Mouse (Mus musculus) forebrain, postnatal 0 days (tissue): ENCODE results near the gene Satb1. TPM values are rescaled to one million over a fixed set of nuclear protein-coding genes. Genes with fewer than 3 reads are reported as not detected.

Source experiments
- ATAC-seq: fragments of 200-750 bp; cut with Nextera tagmentation; 2 replicates; pipeline ENCODE4 v1.8.0; 2017; ENCODE audit warnings: mild to moderate bottlenecking, moderate library complexity
- DNase-seq: peaks from one replicate; pipeline ENCODE4 v3.0.0-alpha.2; 2015
- H3K27ac ChIP-seq: fragments of 300-500 bp; sonication (generic); 2 replicates; pipeline ENCODE4 v1.5.1; 2014; ENCODE audit warnings: low read depth, mild to moderate bottlenecking, antibody characterized with exemption, low read length, moderate library complexity, mixed read lengths
- H3K27me3 ChIP-seq: fragments of 300-500 bp; sonication (generic); 2 replicates; pipeline ENCODE4 v1.6.1; 2014; ENCODE audit warnings: mild to moderate bottlenecking, low read length, mixed read lengths; ENCODE audit not compliant: insufficient read depth
- H3K36me3 ChIP-seq: fragments of 300-500 bp; sonication (generic); 2 replicates; pipeline ENCODE4 v1.6.1; 2014; ENCODE audit warnings: mild to moderate bottlenecking, moderate library complexity; ENCODE audit not compliant: insufficient read depth
- H3K4me1 ChIP-seq: fragments of 300-500 bp; sonication (generic); 2 replicates; pipeline ENCODE4 v1.6.1; 2014; ENCODE audit warnings: antibody characterized with exemption; ENCODE audit not compliant: insufficient read depth
- H3K4me2 ChIP-seq: fragments of 300-500 bp; sonication (generic); 2 replicates; pipeline ENCODE4 v1.6.1; 2014; ENCODE audit warnings: low read depth, mild to moderate bottlenecking, moderate library complexity
- H3K4me3 ChIP-seq: fragments of 300-500 bp; sonication (generic); 2 replicates; pipeline ENCODE4 v1.5.1; 2014; ENCODE audit warnings: low read depth, low read length, mixed read lengths
- H3K9ac ChIP-seq: fragments of 300-500 bp; sonication (generic); 2 replicates; pipeline ENCODE4 v1.6.1; 2014; ENCODE audit warnings: mild to moderate bottlenecking
- H3K9me3 ChIP-seq: fragments of 300-500 bp; sonication (generic); 2 replicates; pipeline ENCODE4 v1.6.1; 2016; ENCODE audit warnings: low read length
- CTCF ChIP-seq: sonication (generic); IDR thresholded peaks from 2 replicates; pipeline ENCODE4 v1.5.1; 2016; ENCODE audit warnings: antibody characterized with exemption, control low read depth, low read depth
- WGBS: fragments of 180-500 bp; shearing (Covaris S2); extraction: QIAGEN DNeasy Blood & Tissue Kit; methylation state at CpG from one replicate; pipeline ENCODE4 v1.1.7; 2014; 5-methylcytosine and 5-hydroxymethylcytosine counted together
- polyA plus RNA-seq: library from polyadenylated mRNA; unstranded; fragments of >200 nt; fragmentation: Nextera tagmentation; extraction: Ambion mirVana; gene quantifications from 2 replicates; pipeline ENCODE4 v1.2.1, GENCODE M21; 2015
- total RNA-seq: library from RNA; depleted of rRNA; stranded (reverse); fragments of >200 nt; gene quantifications from 2 replicates; pipeline ENCODE4 v1.2.3, GENCODE M21; 2014

The Satb1 gene
- total and polyA plus RNA-seq, 2 experiments from 2014 or later = 26.8 to 48.5 TPM

- Histone ChIP-seq H3K4me3 (no peak overlapping the region), H3K9me3 (no peaks in the 10 kb centered on the region), H3K27me3 (no peaks in the 10 kb centered on the region), H3K9ac (no peak overlapping the region), H3K4me1 (no peaks in the 10 kb centered on the region), H3K36me3 (no peaks in the 10 kb centered on the region), H3K27ac (no peak overlapping the region), H3K4me2 (no peak overlapping the region)
- DNase-seq (no peak), ATAC-seq (no peak)
- 22% methylated on average over 2 of the region's 2 CpGs for WGBS
- TF ChIP-seq CTCF = no peak
These were observed 108.6 kb downstream of the Satb1 start for GRCm38 (mm10) chr17:51724486-51724885.

- Histone ChIP-seq H3K4me1 (no peaks in the 10 kb centered on the region), H3K27ac (no peak overlapping the region), H3K4me3 (no peak overlapping the region), H3K27me3 (no peaks in the 10 kb centered on the region), H3K36me3 (no peaks in the 10 kb centered on the region), H3K9me3 (no peaks in the 10 kb centered on the region), H3K9ac (no peak overlapping the region), H3K4me2 (no peak overlapping the region)
- WGBS = 36% methylated on average over 6 of the region's 6 CpGs
- DNase-seq = no peak
- no peak for ATAC-seq
- no peak for TF ChIP-seq CTCF
These were observed 137.4 kb downstream of the Satb1 start for GRCm38 (mm10) chr17:51695711-51696110.

- Histone ChIP-seq H3K4me1 (no peaks in the 10 kb centered on the region), H3K27ac (no peak overlapping the region), H3K4me3 (no peak overlapping the region), H3K9ac (no peak overlapping the region), H3K36me3 (no peaks in the 10 kb centered on the region), H3K4me2 (no peak overlapping the region), H3K9me3 (no peaks in the 10 kb centered on the region), H3K27me3 (no peaks in the 10 kb centered on the region)
- WGBS = 63% methylated on average over 2 of the region's 2 CpGs
- no peak for TF ChIP-seq CTCF
- no peak for DNase-seq
- ATAC-seq = no peak
These were observed 137.8 kb downstream of the Satb1 start for GRCm38 (mm10) chr17:51695271-51695670.

- TF ChIP-seq CTCF = no peak
- Histone ChIP-seq H3K9ac (no peak overlapping the region), H3K4me3 (no peak overlapping the region), H3K9me3 (no peaks in the 10 kb centered on the region), H3K27ac (no peak overlapping the region), H3K4me2 (no peak overlapping the region), H3K36me3 (no peaks in the 10 kb centered on the region), H3K27me3 (no peaks in the 10 kb centered on the region), H3K4me1 (no peaks in the 10 kb centered on the region)
- DNase-seq (no peak), ATAC-seq (no peak)
- WGBS = 79% methylated on average over 2 of the region's 2 CpGs
These were observed 142.6 kb downstream of the Satb1 start for GRCm38 (mm10) chr17:51690526-51690925.

GRCm38 (mm10) chr17:51687226-51687625, 145.9 kb downstream of the Satb1 start:
- no peak overlapping the region for H3K27ac ChIP-seq
- ATAC-seq = no peak
- no peak overlapping the region for H3K4me2 ChIP-seq
- H3K4me3 ChIP-seq = no peak overlapping the region
- H3K4me1 ChIP-seq = no peaks in the 10 kb centered on the region
- WGBS = 93% methylated on average over 4 of the region's 4 CpGs
- H3K9ac ChIP-seq = no peak overlapping the region
- H3K36me3 ChIP-seq = no peaks in the 10 kb centered on the region
- H3K9me3 ChIP-seq = no peaks in the 10 kb centered on the region
- DNase-seq = no peak
- TF ChIP-seq CTCF = no peak
- H3K27me3 ChIP-seq = no peaks in the 10 kb centered on the region
